Mouse (Mus musculus) myocyte (in vitro differentiated cells): ENCODE results near the gene Odc1. TPM values are rescaled to one million over a fixed set of nuclear protein-coding genes. Genes with fewer than 3 reads are reported as not detected.

ENCODE experiments used
- H3K27me3 ChIP-seq: one replicate; pipeline ENCODE4 v1.6.1; 2011; ENCODE audit not compliant: control insufficient read depth, insufficient read depth, insufficient read length
- H3K36me3 ChIP-seq: one replicate; pipeline ENCODE4 v1.6.1; 2011; ENCODE audit not compliant: control insufficient read depth, insufficient read depth
- H3K4me2 ChIP-seq: one replicate; pipeline ENCODE4 v1.6.1; 2011; ENCODE audit warnings: low read depth, control low read depth
- H3K4me3 ChIP-seq: one replicate; pipeline ENCODE4 v1.5.1; 2011; ENCODE audit warnings: mild to moderate bottlenecking, control low read depth, moderate library complexity
- H3K79me2 ChIP-seq: one replicate; pipeline ENCODE4 v1.6.1; 2011; ENCODE audit not compliant: control insufficient read depth, insufficient read depth
- H3ac ChIP-seq: one replicate; pipeline ENCODE4 v1.6.1; 2011; ENCODE audit not compliant: control insufficient read depth, insufficient read length
- CEBPB ChIP-seq: IDR thresholded peaks from 2 replicates; pipeline ENCODE4 v1.6.1; 2011; ENCODE audit warnings: mild to moderate bottlenecking, moderate library complexity; ENCODE audit not compliant: poor library complexity, insufficient read depth, severe bottlenecking
- E2F4 ChIP-seq: IDR thresholded peaks from one replicate; pipeline ENCODE4 v1.6.1; 2011; ENCODE audit warnings: mild to moderate bottlenecking, control low read depth, moderate library complexity; ENCODE audit not compliant: insufficient read depth
- MAX ChIP-seq: IDR thresholded peaks from one replicate; pipeline ENCODE4 v1.6.1; 2011; ENCODE audit warnings: low read depth, mild to moderate bottlenecking, control low read depth
- MYOD1 ChIP-seq, 3 experiments: IDR thresholded peaks; one replicate each; pipeline ENCODE4 v1.6.1; 2011; ENCODE audit warnings: control low read depth in 2 of 3, low read depth in 2 of 3, mild to moderate bottlenecking in 2 of 3, moderate library complexity in 1 of 3; ENCODE audit not compliant: insufficient read length in 2 of 3, control insufficient read depth in 1 of 3
- MYOG ChIP-seq, 3 experiments: IDR thresholded peaks; one replicate each; pipeline ENCODE4 v1.6.1; 2011; ENCODE audit warnings: control low read depth in 2 of 3, low read depth in 2 of 3, mild to moderate bottlenecking in 2 of 3; ENCODE audit not compliant: insufficient read length in 2 of 3, control insufficient read depth in 1 of 3, insufficient read depth in 1 of 3
- POLR2A ChIP-seq: IDR thresholded peaks from one replicate; pipeline ENCODE4 v1.6.1; 2011; ENCODE audit warnings: low read depth, mild to moderate bottlenecking, control low read depth, moderate library complexity; ENCODE audit not compliant: insufficient read length
- POLR2AphosphoS2 ChIP-seq: IDR thresholded peaks from one replicate; pipeline ENCODE4 v1.6.1; 2011; ENCODE audit warnings: low read depth, control low read depth; ENCODE audit not compliant: insufficient read length
- REST ChIP-seq: IDR thresholded peaks from one replicate; pipeline ENCODE4 v1.6.1; 2011; ENCODE audit warnings: mild to moderate bottlenecking, control low read depth, moderate library complexity; ENCODE audit not compliant: insufficient read depth, insufficient read length
- SRF ChIP-seq: IDR thresholded peaks from one replicate; pipeline ENCODE4 v1.6.1; 2011; ENCODE audit warnings: low read depth; ENCODE audit not compliant: control insufficient read depth, insufficient read length
- TCF12 ChIP-seq: IDR thresholded peaks from one replicate; pipeline ENCODE4 v1.6.1; 2011; ENCODE audit warnings: mild to moderate bottlenecking, control low read depth; ENCODE audit not compliant: poor library complexity, insufficient read depth, severe bottlenecking
- TCF3 ChIP-seq: IDR thresholded peaks from one replicate; pipeline ENCODE4 v1.6.1; 2011; ENCODE audit warnings: low read depth, control low read depth; ENCODE audit not compliant: insufficient read length
- USF1 ChIP-seq: IDR thresholded peaks from one replicate; pipeline ENCODE4 v1.6.1; 2011; ENCODE audit warnings: low read depth, mild to moderate bottlenecking, control low read depth, moderate library complexity
- polyA plus RNA-seq: library from polyadenylated mRNA; unstranded; fragments of >200 nt; fragmentation: generic; extraction: Trizol; gene quantifications from one replicate; pipeline ENCODE4 v1.2.1, GENCODE M21; 2012; ENCODE audit warnings: missing spikeins

Odc1 gene
- polyA plus RNA-seq, 1 experiment = 199 TPM

GRCm38 (mm10) chr12:17575156-17575910, 30.7 kb downstream of the Odc1 start:
- no peak overlapping the region for H3ac ChIP-seq

GRCm38 (mm10) chr12:17576041-17576440, 31.4 kb downstream of the Odc1 start:
- no peaks in the 10 kb centered on the region for H3K79me2 ChIP-seq
- H3K36me3 ChIP-seq = no peaks in the 10 kb centered on the region
- no peak overlapping the region for H3K4me3 ChIP-seq
- H3ac ChIP-seq = no peak overlapping the region
- H3K27me3 ChIP-seq = no peaks in the 10 kb centered on the region
- no peak for TF ChIP-seq POLR2AphosphoS2
- no peak for TF ChIP-seq TCF3
- TF ChIP-seq MAX = no peak
- no peak for TF ChIP-seq USF1
- TF ChIP-seq REST = no peak
- no peak for TF ChIP-seq MYOG (IDR thresholded peaks at IDR 0.05; ENCODE audit: control insufficient read depth in 1 of 3, insufficient read depth in 1 of 3, insufficient read length in 2 of 3, low read depth in 2 of 3)
- TF ChIP-seq MYOD1 (IDR thresholded peaks at IDR 0.05; ENCODE audit: control insufficient read depth in 1 of 3, insufficient read length in 2 of 3, low read depth in 2 of 3) = no peak
- TF ChIP-seq CEBPB = no peak
- H3K4me2 ChIP-seq = no peak overlapping the region

More at GRCm38 (mm10) chr12:17575156-17575910, 30.7 kb downstream of the Odc1 start:
- H3K79me2 ChIP-seq = no peaks in the 10 kb centered on the region
- H3K4me2 ChIP-seq = no peak overlapping the region
- no peaks in the 10 kb centered on the region for H3K27me3 ChIP-seq
- H3K4me3 ChIP-seq = no peak overlapping the region
- TF ChIP-seq TCF3 = no peak
- TF ChIP-seq MAX = no peak
- TF ChIP-seq POLR2A = no peak
- no peak for TF ChIP-seq MYOD1 (IDR thresholded peaks at IDR 0.05; ENCODE audit: control insufficient read depth in 1 of 3, insufficient read length in 2 of 3, low read depth in 2 of 3)
- TF ChIP-seq SRF = no peak
- no peak for TF ChIP-seq REST
- no peak for TF ChIP-seq CEBPB
- TF ChIP-seq POLR2AphosphoS2 = no peak
- no peak for TF ChIP-seq USF1
- no peak for TF ChIP-seq TCF12
- no peak for TF ChIP-seq MYOG (IDR thresholded peaks at IDR 0.05; ENCODE audit: control insufficient read depth in 1 of 3, insufficient read depth in 1 of 3, insufficient read length in 2 of 3, low read depth in 2 of 3)
- TF ChIP-seq E2F4 = no peak
- H3K36me3 ChIP-seq = no peaks in the 10 kb centered on the region

GRCm38 (mm10) chr12:17578601-17579000, 34.0 kb downstream of the Odc1 start:
- Histone ChIP-seq H3ac (no peak overlapping the region), H3K27me3 (no peaks in the 10 kb centered on the region), H3K4me2 (no peak overlapping the region), H3K36me3 (no peaks in the 10 kb centered on the region), H3K79me2 (no peaks in the 10 kb centered on the region), H3K4me3 (no peak overlapping the region)
- TF ChIP-seq E2F4 (no peak), CEBPB (no peak), REST (no peak), POLR2AphosphoS2 (no peak), TCF3 (no peak), MYOG (IDR thresholded peaks at IDR 0.05; ENCODE audit: control insufficient read depth in 1 of 3, insufficient read depth in 1 of 3, insufficient read length in 2 of 3, low read depth in 2 of 3) (no peak), POLR2A (no peak), TCF12 (no peak), MYOD1 (IDR thresholded peaks at IDR 0.05; ENCODE audit: control insufficient read depth in 1 of 3, insufficient read length in 2 of 3, low read depth in 2 of 3) (no peak), USF1 (no peak), MAX (no peak), SRF (no peak)

GRCm38 (mm10) chr12:17581001-17581400, 36.4 kb downstream of the Odc1 start:
- no peak overlapping the region for H3K4me2 ChIP-seq
- H3K4me3 ChIP-seq = no peak overlapping the region
- no peaks in the 10 kb centered on the region for H3K36me3 ChIP-seq
- no peaks in the 10 kb centered on the region for H3K79me2 ChIP-seq
- H3ac ChIP-seq = no peak overlapping the region
- TF ChIP-seq USF1 (no peak), CEBPB (no peak), MAX (no peak), SRF (no peak)
- H3K27me3 ChIP-seq = no peaks in the 10 kb centered on the region

- Histone ChIP-seq H3K27me3 (no peaks in the 10 kb centered on the region), H3K79me2 (no peaks in the 10 kb centered on the region), H3ac (no peak overlapping the region), H3K36me3 (no peaks in the 10 kb centered on the region), H3K4me3 (no peak overlapping the region), H3K4me2 (no peak overlapping the region)
- no peak for TF ChIP-seq CEBPB
- no peak for TF ChIP-seq TCF12
- no peak for TF ChIP-seq E2F4
- no peak for TF ChIP-seq TCF3
- TF ChIP-seq REST = no peak
- TF ChIP-seq MYOG (IDR thresholded peaks at IDR 0.05; ENCODE audit: control insufficient read depth in 1 of 3, insufficient read depth in 1 of 3, insufficient read length in 2 of 3, low read depth in 2 of 3) = no peak
These were observed 37.8 kb downstream of the Odc1 start for GRCm38 (mm10) chr12:17582406-17582805.
